Mouse (Mus musculus) bone marrow, adult 2 months (tissue): Measurements from ENCODE around the gene Lrguk. TPM values are rescaled to one million over a fixed set of nuclear protein-coding genes. Genes with fewer than 3 reads are reported as not detected.

Experiments
- H3K27ac ChIP-seq: fragments of 200-500 bp; 2 replicates; pipeline ENCODE4 v1.5.1; 2012; ENCODE audit warnings: low read depth, mild to moderate bottlenecking, control low read depth, inconsistent platforms, low read length; ENCODE audit not compliant: control insufficient read depth, poor library complexity, insufficient read depth
- H3K4me1 ChIP-seq: fragments of 200-500 bp; 2 replicates; pipeline ENCODE4 v1.6.1; 2011; ENCODE audit warnings: low read length; ENCODE audit not compliant: control insufficient read depth, insufficient read depth
- H3K4me3 ChIP-seq: fragments of 200-500 bp; replicated peaks from 2 replicates; pipeline ENCODE3; 2011; ENCODE audit warnings: mild to moderate bottlenecking, low read depth, low read length, control low read depth; ENCODE audit not compliant: control insufficient read depth
- CTCF ChIP-seq: fragments of 200-500 bp; IDR thresholded peaks from 2 replicates; pipeline ENCODE4 v1.5.1; 2011; ENCODE audit warnings: low read length, control low read depth; ENCODE audit not compliant: control insufficient read depth, insufficient read depth
- POLR2A ChIP-seq: fragments of 200-500 bp; IDR thresholded peaks from 2 replicates; pipeline ENCODE4 v1.6.1; 2011; ENCODE audit warnings: low read depth, mild to moderate bottlenecking, control low read depth, low read length, borderline replicate concordance; ENCODE audit not compliant: control insufficient read depth
- WGBS: fragments of 180-500 bp; shearing (Covaris S2); methylation state at CpG from one replicate; pipeline ENCODE4 v1.1.7; 2018; 5-methylcytosine and 5-hydroxymethylcytosine counted together
- polyA plus RNA-seq: library from polyadenylated mRNA; stranded (reverse); fragments of >200 nt; gene quantifications from 2 replicates; pipeline ENCODE4 v1.2.4, GENCODE M21; 2011; ENCODE audit warnings: low replicate concordance; ENCODE audit not compliant: missing spikeins, insufficient read depth, insufficient read length

Gene Lrguk
- not detected in 2 replicates for polyA plus RNA-seq

DNA sequence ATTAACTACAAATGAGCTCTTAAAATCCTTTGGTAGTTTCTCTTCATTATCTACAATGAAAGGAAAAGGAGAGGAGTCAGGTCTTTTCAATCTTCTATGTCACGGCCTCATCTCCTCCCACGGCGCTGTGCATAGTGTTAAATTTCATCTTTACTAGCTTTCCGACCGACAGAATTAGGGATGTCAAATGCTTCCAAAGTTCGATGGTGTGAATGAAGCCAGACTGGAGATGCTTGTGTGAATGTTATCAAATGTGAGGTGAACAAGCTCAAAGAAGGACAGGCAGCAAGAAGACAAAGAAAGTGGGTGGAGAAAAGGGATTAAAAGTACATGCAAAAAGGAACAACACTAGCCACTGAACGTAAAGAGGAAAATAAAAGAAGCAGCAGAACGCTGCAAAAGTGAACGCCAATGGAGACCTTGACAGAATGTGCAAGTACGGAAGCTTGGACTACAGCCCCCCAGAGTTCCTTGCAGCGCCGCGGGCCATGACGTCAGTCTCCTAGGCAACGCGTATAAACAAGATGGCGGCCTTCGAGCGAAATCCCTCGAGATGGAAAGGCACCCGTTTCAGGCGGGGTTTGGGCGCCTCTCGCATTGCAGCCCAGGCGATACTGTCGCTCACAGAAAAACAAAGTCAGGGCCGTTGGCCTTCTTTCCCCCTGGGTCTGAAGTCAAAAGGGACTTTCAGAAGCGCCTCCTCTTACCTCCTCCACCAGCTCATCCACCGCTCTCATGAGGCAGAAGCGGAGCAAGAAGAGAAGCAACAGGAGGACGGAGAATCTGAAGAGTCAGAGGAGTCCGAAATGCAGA, at the start of gene Lrguk:
TSS of gene Lrguk (plus strand) at position 516 of the 813 bp plus-strand sequence.
- H3K27ac ChIP-seq = no peak within 1 kb of the TSS
- TF ChIP-seq POLR2A = no peak
- no peak for TF ChIP-seq CTCF
- no peaks in the 10 kb centered on the region; the same call in 1 of the 2 replicates for H3K4me1 ChIP-seq
- WGBS = 7% methylated on average over 32 of the region's 32 CpGs
- peak within 1 kb of the TSS; percentile 52 for H3K4me3 ChIP-seq

DNA sequence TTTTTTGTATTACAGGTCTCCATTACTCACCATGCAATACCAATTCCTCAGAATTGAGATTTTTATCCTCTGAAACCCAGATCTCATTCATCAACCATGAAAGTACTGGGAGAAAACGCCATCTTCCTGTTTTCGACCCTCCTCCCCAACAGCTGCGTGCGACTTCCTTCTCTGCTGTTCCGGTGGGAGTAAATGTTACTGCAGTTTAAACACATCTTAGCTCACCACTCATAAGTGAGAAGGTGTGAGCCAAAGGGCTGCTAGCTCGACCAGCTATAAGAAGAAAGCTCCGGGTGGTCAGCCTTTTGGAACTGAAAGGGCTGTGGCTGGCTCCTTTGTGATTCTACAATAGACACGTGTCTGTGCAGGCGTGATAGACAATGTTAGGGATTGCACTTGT, 46.5 kb upstream of the Lrguk start:
- H3K4me1 ChIP-seq = peaks cover 2% of the 10 kb centered on the region
- no peak overlapping the region for H3K4me3 ChIP-seq
- TF ChIP-seq CTCF = no peak
- no peak for TF ChIP-seq POLR2A
- 24% methylated on average over 9 of the region's 9 CpGs for WGBS
- no peak overlapping the region for H3K27ac ChIP-seq

DNA sequence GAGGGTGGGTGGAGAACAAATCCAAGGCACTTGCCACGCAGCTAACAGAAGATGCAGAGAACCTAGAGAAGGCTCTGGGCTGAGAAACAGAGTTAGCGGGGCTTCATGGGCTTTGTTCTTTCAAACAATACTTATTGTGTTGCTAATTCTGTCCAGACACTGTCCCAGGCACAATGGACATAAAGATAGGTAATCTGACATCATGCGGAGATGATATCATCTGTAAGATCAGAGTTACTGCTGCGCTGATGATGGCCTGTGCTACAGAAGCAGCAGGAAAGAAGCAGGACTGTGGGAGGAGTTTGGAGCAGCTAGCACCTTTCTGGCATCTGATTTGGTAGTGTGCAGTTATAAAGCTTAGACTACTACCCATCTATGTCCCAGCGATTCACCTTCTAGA, 42.1 kb upstream of the Lrguk start:
- no peak overlapping the region for H3K4me3 ChIP-seq
- no peaks in the 10 kb centered on the region for H3K4me1 ChIP-seq
- WGBS = 73% methylated on average over 5 of the region's 5 CpGs
- no peak overlapping the region for H3K27ac ChIP-seq
- TF ChIP-seq POLR2A = no peak
- TF ChIP-seq CTCF = no peak

DNA sequence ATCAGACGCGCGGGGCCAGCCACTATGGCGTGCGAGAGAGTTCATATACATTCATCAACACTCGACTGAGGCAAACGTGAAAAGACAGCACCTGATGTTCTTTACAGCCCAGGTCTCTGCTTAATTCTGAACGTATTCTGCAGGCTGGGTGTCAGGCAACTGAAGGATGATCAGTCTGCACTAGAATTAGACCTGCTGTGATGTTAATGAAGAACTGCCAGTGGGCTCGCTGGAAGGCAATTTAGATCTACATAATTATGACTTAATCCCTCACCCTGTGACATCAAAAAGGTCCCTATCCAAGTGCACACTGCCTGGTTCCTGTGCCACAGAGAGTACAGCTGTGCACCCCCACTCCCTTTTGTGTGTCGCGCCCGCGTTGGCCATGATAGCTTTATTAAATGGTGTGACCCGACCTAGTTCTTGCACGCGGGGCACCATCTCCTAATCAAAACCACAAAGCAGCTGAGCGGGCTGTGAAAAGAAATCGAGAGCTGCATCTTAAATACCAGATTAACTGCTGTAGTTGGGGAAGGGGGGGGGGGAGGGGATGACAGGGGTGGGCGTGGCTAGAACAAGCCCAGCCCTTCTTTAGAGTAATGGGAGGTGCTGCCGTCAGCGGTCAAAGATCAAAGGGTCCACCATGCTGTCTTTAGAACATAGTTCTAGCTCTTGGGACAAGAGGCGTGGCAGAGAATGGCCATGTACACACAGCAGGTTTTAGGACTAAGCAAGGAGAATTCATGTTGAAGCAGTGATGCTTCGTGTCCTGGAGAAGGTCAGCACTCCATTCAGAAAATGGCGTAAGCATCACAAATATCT, 36.8 kb upstream of the Lrguk start:
- Histone ChIP-seq H3K27ac (no peak overlapping the region), H3K4me1 (no peaks in the 10 kb centered on the region), H3K4me3 (no peak overlapping the region)
- 73% methylated on average over 24 of the region's 24 CpGs for WGBS
- TF ChIP-seq POLR2A = no peak
- TF ChIP-seq CTCF = no peak

DNA sequence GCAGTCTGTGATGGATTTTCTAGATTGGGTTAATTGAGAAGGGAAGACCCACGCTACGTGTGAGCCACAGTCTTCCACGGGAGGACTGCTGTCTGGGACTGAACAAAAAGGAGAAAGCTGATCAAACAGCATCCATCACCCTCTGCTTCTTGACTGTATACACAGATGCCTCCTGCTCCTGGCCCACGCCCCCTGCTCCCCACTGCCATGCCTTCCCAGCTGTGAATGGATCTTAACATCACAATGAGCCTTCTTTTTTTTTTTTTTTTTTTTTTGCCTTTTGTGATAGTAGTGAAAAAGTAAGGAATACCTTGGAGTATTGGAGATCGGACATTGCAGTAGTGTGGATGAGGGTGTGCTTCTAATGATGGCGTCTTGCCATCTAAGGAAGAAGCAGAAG, 35.4 kb upstream of the Lrguk start:
- TF ChIP-seq CTCF (no peak), POLR2A (no peak)
- H3K4me3 ChIP-seq = no peak overlapping the region
- 85% methylated on average over 6 of the region's 6 CpGs for WGBS
- no peaks in the 10 kb centered on the region for H3K4me1 ChIP-seq
- H3K27ac ChIP-seq = no peak overlapping the region

DNA sequence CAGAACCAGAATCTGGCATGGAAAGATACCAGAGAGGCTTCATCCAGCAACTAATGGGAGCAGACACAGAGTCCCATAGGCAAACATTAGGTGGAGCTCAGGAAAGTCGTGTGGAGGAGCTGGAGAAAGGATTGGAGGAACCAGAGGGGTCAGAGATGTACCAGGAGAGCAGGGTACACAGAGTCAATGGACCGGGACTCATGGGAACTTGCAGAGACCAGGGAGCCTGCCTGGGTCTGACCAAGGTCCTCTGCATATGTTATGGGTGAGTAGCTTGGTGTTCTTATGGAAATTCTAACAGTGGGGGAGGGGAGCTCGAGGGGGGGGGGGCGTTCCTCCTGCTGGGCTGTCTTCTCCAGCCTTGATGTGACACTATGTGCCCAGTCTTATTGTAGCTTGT, 30.7 kb upstream of the Lrguk start:
- no peak overlapping the region for H3K27ac ChIP-seq
- no peaks in the 10 kb centered on the region for H3K4me1 ChIP-seq
- no peak overlapping the region for H3K4me3 ChIP-seq
- 59% methylated on average over 4 of the region's 4 CpGs for WGBS
- TF ChIP-seq POLR2A = no peak
- no peak for TF ChIP-seq CTCF

DNA sequence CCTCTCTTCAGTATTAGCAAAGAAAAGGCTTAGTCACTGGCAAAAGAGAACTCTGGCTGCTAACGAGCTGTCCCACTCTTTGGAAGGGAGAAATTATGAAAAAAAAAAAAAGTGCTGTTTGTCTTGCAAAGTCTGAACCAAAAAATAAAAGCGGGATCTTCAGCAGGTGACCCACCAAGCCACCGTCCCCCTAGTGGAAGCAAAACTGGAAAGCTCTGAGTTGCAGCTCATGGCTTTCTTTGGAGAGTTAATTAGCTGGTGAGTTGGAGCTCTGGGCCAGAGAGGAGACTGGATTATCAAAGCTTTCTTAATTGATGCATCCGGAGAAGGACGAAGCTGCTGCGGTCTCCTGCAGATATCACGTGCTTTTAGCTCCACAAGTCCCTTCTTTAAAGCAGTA, 29.7 kb upstream of the Lrguk start:
- 80% methylated on average over 7 of the region's 7 CpGs for WGBS
- H3K4me3 ChIP-seq = no peak overlapping the region
- TF ChIP-seq POLR2A (no peak), CTCF (no peak)

DNA sequence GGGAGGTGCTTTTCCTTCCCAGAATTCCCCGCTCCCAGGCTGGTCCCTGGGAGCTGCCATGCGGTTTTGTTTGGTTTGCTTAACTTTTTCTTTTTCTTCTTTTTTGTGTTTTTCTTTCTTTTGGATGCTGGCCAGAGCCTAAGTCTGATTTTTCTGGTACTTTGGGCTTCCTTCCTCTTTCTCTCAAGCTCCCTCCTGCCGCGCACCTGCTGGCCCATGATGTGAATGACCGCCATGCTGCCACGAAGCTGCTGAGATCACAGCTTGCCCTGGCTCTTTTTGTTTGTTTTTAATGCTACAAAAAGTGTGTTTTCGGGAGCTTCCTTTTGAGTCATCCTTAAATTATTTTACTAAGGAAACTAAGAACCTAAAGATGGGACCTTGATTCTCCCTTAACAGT, 28.6 kb upstream of the Lrguk start:
- Histone ChIP-seq H3K4me3 (no peak overlapping the region), H3K27ac (no peak overlapping the region), H3K4me1 (no peaks in the 10 kb centered on the region)
- 19% methylated on average over 7 of the region's 7 CpGs for WGBS
- TF ChIP-seq CTCF (no peak), POLR2A (no peak)

More for the DNA sequence above, 29.7 kb upstream of the Lrguk start:
- H3K27ac ChIP-seq = no peak overlapping the region
- no peaks in the 10 kb centered on the region for H3K4me1 ChIP-seq
